Mouse (Mus musculus) central nervous system, embryonic 14 days (tissue): Measurements from ENCODE around the gene Chchd10. TPM values are rescaled to one million over a fixed set of nuclear protein-coding genes. Genes with fewer than 3 reads are reported as not detected.

Source experiments
- polyA plus RNA-seq: library from polyadenylated mRNA; depleted of rRNA; stranded (reverse); fragments of >200 nt; gene quantifications from 2 replicates; pipeline ENCODE4 v1.2.3, GENCODE M21; 2012; rRNA removed

The Chchd10 gene
- polyA plus RNA-seq, result 25.8 and 31.6 TPM in 2 replicates

DNA sequence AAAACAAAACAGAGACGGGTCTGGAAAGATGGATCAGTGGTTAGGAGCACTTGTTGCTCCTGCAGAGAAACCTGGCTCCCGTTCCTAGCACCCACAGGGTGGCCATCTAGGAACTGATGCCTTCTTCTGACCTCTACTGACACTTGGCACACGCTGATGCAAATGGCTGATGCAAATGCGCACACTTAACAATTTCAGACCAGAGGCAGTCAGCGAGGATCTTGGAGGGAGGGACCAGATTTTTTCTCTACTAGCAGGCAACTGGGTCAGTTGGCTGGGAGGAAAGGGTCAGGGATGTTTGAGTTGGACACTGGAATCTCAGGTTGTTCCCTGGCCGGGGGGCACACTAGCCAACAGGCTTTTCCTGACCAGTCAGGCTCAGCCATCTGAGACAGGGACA lies at the start of gene Chchd10:
Gene Chchd10 (plus strand): TSS at position 240 of the 400 bp plus-strand sequence.

DNA sequence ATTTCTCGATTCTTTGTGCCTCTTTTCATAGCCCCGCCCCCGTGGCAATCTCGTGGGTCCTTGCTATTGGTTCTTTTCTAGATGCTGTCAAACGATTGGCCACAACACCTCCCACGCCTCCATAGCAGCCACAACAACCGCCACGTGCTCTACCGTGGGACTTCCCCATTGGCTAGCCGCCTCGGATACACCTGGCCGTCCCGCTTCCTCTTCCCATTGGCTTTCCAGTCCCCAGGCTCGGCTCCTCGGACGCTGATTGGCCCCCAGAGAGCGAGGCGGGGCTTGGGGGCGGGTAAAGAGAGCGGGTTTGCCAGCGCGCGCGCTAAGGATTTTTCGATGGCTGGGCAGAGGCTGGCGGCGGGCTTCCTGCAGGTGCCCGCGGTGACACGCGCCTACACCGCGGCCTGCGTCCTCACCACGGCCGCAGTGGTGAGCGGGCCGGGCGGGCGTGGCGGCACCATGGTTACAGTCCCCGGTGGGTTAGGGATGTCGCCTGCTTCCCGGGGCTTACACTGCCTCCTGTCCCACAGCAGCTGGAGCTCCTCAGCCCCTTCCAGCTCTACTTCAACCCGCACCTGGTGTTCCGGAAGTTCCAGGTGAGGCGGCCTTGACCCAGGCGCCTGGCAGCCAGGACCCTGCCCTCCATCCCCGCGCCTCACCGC lies 39.7 kb upstream of the Chchd10 start, which contains the start of gene Derl3:
Gene Derl3 (plus strand): TSS at position 325 of the 662 bp plus-strand sequence.

DNA sequence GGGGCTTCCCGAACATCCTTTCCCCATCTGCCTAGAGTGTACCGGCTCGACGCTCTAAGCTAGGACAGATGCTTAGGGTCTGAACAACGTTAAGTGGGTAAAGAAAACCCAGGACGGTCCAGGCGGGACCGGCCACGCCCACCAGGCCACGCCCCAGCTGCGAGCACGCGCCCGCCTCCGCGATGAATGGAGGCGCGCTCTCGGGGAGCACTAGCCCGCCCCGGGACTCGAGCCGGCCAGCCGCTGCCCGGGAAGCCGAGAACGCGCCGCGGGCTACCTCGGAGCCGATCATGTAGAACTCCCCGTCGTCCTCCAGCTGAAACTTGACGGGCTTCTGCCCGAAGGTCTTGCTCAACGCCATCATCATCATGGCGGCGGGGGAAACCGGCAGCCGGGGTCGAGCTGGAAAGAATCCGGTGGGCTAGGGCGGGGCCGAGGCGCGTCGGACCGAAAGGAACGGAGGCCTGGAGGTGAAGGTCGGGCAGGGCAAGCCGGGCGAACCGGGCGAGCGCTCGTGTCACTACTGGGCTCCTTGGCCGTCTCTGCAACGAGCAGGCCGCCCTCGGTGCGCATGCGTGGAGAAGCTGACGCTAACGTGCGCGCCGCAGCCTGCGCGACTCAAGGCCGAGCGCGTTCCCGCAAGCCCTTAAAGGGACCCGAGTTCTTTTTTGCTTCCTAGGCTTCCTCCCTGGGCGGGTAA lies 11.8 kb upstream of the Chchd10 start, which contains the start of gene Smarcb1:
Gene Smarcb1 (minus strand): TSS at position 592 of the 700 bp plus-strand sequence.

DNA sequence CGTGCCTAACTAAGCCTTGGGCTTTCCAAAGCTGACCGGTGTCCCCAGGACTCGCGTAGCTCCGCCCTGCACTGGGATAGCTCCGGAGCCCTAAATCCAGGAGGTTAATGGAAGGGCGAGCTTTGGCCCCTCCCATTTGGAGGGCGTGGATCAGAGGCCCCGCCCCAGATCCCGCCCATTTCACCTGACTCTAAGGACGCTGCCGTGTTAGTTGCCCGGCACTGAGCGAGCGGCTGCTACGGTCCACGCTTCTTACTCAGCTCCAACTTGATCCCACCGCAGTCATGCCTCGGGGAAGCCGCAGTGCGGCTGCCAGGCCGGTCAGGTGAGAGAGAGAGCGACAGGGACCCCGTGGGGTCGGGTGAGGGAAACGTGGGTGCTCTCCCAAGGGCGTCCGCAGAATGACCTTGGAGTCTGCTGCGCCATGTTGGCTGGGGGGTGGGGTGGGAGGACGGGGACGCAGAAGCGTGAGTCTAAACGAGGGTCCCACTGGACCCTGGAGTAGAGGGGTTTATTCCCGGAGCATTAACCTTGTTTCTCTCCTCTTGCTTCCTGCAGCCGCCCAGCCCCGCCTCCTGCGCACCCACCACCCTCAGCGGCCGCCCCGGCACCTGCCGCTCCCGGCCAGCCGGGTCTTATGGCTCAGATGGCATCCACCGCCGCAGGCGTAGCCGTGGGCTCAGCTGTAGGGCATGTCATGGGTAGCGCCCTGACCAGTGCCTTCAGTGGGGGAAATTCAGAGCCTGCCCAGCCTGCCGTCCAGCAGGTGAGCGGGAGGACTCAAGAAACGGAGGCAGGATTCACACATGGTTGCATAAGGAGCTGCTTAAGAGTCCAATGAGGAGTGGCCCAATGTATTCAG lies 3.0 kb downstream of the Chchd10 start, which contains the start of gene Mmp11:
Gene Mmp11 (minus strand): TSS at position 817 of the 862 bp plus-strand sequence.

DNA sequence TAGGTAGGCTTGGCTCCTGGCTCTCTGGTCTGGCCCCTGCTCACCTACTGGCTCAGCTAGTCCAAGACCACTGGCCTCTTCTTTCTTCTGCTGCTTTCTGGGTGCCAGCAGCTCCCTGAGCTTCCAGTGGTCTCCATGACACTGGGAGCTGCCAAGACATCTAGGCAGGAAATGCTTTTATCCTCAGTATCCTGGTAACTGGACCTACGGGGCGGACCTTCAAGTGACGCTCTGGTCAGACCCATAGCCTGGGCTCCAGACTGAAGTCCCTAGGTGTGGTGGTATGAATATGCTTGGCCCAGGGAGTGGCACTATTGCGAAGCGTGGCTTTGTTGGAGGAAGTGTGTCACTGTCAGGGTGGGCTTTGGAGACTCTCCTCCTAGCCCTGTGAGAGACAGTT lies 7.6 kb downstream of the Chchd10 start, which contains the start of gene Gm867:
Gene Gm867 (minus strand): TSS at position 153 of the 400 bp plus-strand sequence.

DNA sequence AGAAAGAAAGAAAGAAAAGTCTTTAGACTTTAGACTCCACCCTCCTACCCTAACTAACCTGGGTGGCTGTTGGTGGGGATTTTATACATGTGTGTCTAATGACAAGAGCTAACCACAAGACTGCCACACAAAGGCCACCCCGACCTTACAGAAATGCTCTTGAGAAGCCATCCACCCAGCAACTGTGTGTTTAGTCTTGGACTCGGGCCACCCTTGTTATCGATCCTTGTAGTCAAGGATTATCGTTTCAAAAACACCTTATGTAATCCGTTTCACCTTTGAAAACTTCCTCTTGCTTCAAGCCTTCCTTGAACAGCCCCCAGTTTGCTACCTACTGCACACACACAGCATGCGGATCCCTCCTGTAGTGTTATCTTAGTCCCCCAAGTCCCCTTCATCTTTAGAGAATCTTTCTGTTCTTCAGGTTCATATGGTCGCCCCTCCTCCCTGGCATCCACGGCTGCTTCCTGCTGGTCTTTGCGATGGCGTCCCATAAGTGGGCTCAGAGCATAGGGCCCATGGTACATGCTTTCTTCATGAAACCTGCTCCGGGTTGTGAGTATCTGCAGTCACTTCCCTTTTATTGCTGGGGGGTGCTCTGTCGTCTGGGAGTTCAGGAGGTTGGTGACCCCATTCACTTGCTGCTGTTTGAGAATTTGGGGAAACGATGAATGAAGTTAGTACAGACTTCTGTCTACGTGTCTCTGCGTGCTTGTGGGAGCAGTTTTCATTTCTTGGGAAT lies 10.0 kb downstream of the Chchd10 start, which contains the start of gene Vpreb3:
Gene Vpreb3 (plus strand): TSS at position 322 of the 742 bp plus-strand sequence.

DNA sequence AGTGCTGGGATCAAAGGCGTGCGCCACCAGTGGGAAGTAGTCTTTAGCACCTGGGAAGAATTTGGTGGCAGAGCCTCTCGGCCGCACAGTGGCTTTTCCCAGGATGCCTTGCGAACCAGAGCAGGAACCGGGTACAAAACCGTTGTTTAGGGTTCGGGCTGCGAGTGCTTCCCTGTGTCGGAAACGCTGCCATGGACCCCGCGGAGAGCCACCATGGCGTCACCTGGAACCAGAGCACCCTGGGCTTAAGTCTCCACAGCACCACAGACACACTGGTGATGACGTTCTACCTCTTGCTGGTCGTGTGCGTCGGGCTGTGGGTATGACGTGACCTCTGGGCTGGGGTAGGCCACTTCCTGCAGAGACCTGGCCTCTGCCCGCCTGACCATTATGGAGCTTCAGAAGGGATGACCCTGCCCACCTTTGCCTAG lies 21.5 kb downstream of the Chchd10 start, which contains the start of gene Gm5134:
Gene Gm5134 (plus strand): TSS at position 134 of the 431 bp plus-strand sequence.

Other genes starting within 250 kb of the Chchd10 start
- gene Cabin1, start 168.8 kb upstream of the Chchd10 start, polyA plus RNA-seq, result 43.6 and 46.2 TPM in 2 replicates
- gene Ddt, start 159.7 kb upstream of the Chchd10 start, polyA plus RNA-seq, result 58.7 and 64.5 TPM in 2 replicates
- gene Gm20441, start 152.2 kb upstream of the Chchd10 start, polyA plus RNA-seq, result 0.19 TPM in 1 of 2 replicates, not detected in the other
- gene Gstt3, start 151.7 kb upstream of the Chchd10 start, polyA plus RNA-seq, result 1.1 and 4.6 TPM in 2 replicates
- 10.6 and 12.6 TPM in 2 replicates for gene Gstt1, start 134.5 kb upstream of the Chchd10 start, polyA plus RNA-seq
- gene Gstt4, start 110.6 kb upstream of the Chchd10 start, polyA plus RNA-seq, result 0.08 TPM in 1 of 2 replicates, not detected in the other
- 10.4 and 14.7 TPM in 2 replicates for gene Gstt2, start 95.7 kb upstream of the Chchd10 start, polyA plus RNA-seq
- 1,561 and 1,730 TPM in 2 replicates for gene Mif, start 72.9 kb upstream of the Chchd10 start, polyA plus RNA-seq
- 2.6 and 4.1 TPM in 2 replicates for gene Derl3, start 39.7 kb upstream of the Chchd10 start, polyA plus RNA-seq
- 147 TPM in 2 replicates for gene Smarcb1, start 11.5 kb upstream of the Chchd10 start, polyA plus RNA-seq
- gene Mmp11, start 3.4 kb downstream of the Chchd10 start, polyA plus RNA-seq, result 33.8 and 48.8 TPM in 2 replicates
- 0.63 and 0.96 TPM in 2 replicates for gene Gm867, start 7.5 kb downstream of the Chchd10 start, polyA plus RNA-seq
- 0.21 and 0.23 TPM in 2 replicates for gene Vpreb3, start 9.9 kb downstream of the Chchd10 start, polyA plus RNA-seq
- gene Gm5134, start 21.4 kb downstream of the Chchd10 start, polyA plus RNA-seq, result 0.08 and 0.11 TPM in 2 replicates
- gene Zfp280b, start 99.5 kb downstream of the Chchd10 start, polyA plus RNA-seq, result 11.0 and 13.2 TPM in 2 replicates
- gene Slc5a4b, start 177.8 kb downstream of the Chchd10 start, polyA plus RNA-seq, result not detected in 2 replicates
- 0.09 and 0.26 TPM in 2 replicates for gene Slc5a4a, start 214.3 kb downstream of the Chchd10 start, polyA plus RNA-seq